Mouse (Mus musculus) CH12.LX (cell line): ENCODE data around the gene Atp23. TPM values are rescaled to one million over a fixed set of nuclear protein-coding genes. Genes with fewer than 3 reads are reported as not detected.

Source experiments
- DNase-seq: peaks from one replicate; pipeline ENCODE4 v3.0.0-alpha.2; 2013; ENCODE audit errors: extremely low read depth
- H3K27ac ChIP-seq: 2 replicates; pipeline ENCODE4 v1.5.1; 2012; ENCODE audit warnings: low read depth, mild to moderate bottlenecking, control low read depth, moderate library complexity; ENCODE audit not compliant: insufficient read depth
- H3K27me3 ChIP-seq: replicated peaks from 2 replicates; pipeline ENCODE3; 2012; ENCODE audit warnings: inconsistent platforms
- H3K36me3 ChIP-seq, 2 experiments: replicated peaks in 1 of 2; 2 replicates each; pipeline versions ENCODE3 to v1.6.1; 2012; ENCODE audit warnings: inconsistent platforms in 1 of 2, low read length in 1 of 2, mild to moderate bottlenecking in 1 of 2, mixed read lengths in 1 of 2, moderate library complexity in 1 of 2; ENCODE audit not compliant: control insufficient read depth in 1 of 2, insufficient read depth in 1 of 2
- H3K4me1 ChIP-seq, 2 experiments: 2 replicates each; pipeline ENCODE4 v1.6.1; 2012; ENCODE audit warnings: inconsistent platforms in 1 of 2, moderate library complexity in 1 of 2; ENCODE audit not compliant: insufficient read depth in 2 of 2, control insufficient read depth in 1 of 2
- H3K4me2 ChIP-seq: 2 replicates; pipeline ENCODE4 v1.6.1; 2012; ENCODE audit warnings: low read depth, mild to moderate bottlenecking, control low read depth; ENCODE audit not compliant: poor library complexity, insufficient read depth, severe bottlenecking
- H3K4me3 ChIP-seq, 3 experiments: fragments of 150-350 bp in 1 of 3; sonication (generic) in 1 of 3; replicated peaks in 1 of 3; 2 replicates each; pipeline versions ENCODE3 to v1.5.1; 2011 to 2012; ENCODE audit warnings: low read depth in 2 of 3, low read length in 2 of 3, mild to moderate bottlenecking in 2 of 3, moderate library complexity in 2 of 3, control low read depth in 1 of 3, improper control_type of control experiment in 1 of 3, inconsistent platforms in 1 of 3, mixed read lengths in 1 of 3; ENCODE audit not compliant: poor library complexity in 1 of 3
- H3K79me2 ChIP-seq: replicated peaks from 2 replicates; pipeline ENCODE4 v1.6.1; 2012; ENCODE audit warnings: mild to moderate bottlenecking, moderate library complexity; ENCODE audit not compliant: control insufficient read depth, poor library complexity, insufficient read depth, severe bottlenecking; ENCODE audit errors: extremely low read depth
- H3K9ac ChIP-seq: 2 replicates; pipeline ENCODE4 v1.6.1; 2012; ENCODE audit warnings: low read depth, mild to moderate bottlenecking, control low read depth, moderate library complexity; ENCODE audit not compliant: insufficient read depth
- H3K9me3 ChIP-seq: replicated peaks from 2 replicates; pipeline ENCODE3; 2012; ENCODE audit warnings: low read length, inconsistent platforms, mixed read lengths
- CHD1 ChIP-seq: IDR thresholded peaks from 2 replicates; pipeline ENCODE4 v1.6.1; 2012; ENCODE audit warnings: low read depth, low read length, improper control_type of control experiment, inconsistent platforms
- CTCF ChIP-seq, 2 experiments: IDR thresholded peaks in 1 of 2; conservative IDR thresholded peaks in 1 of 2; 2 replicates each; pipeline ENCODE4 v1.5.1; 2011 to 2012; ENCODE audit warnings: low read depth in 2 of 2, low read length in 2 of 2, improper control_type of control experiment in 1 of 2, inconsistent platforms in 1 of 2, mild to moderate bottlenecking in 1 of 2, moderate library complexity in 1 of 2
- E2F4 ChIP-seq: IDR thresholded peaks from 2 replicates; pipeline ENCODE4 v1.6.1; 2011; ENCODE audit warnings: low read depth, low read length, improper control_type of control experiment; ENCODE audit not compliant: insufficient replicate concordance
- ETS1 ChIP-seq: conservative IDR thresholded peaks from 2 replicates; pipeline ENCODE4 v1.6.1; 2012; ENCODE audit warnings: low read depth, mild to moderate bottlenecking, inconsistent platforms, low read length, improper control_type of control experiment, moderate library complexity
- MAX ChIP-seq: IDR thresholded peaks from 2 replicates; pipeline ENCODE4 v1.6.1; 2011; ENCODE audit warnings: low read length, improper control_type of control experiment
- MEF2A ChIP-seq: IDR thresholded peaks from 2 replicates; pipeline ENCODE4 v1.6.1; 2014; ENCODE audit warnings: low read depth, mild to moderate bottlenecking, inconsistent platforms, low read length, improper control_type of control experiment, borderline replicate concordance
- MYC ChIP-seq: IDR thresholded peaks from 2 replicates; pipeline ENCODE4 v1.6.1; 2011; ENCODE audit warnings: low read depth, mild to moderate bottlenecking, improper control_type of control experiment, low read length
- NRF1 ChIP-seq: IDR thresholded peaks from 2 replicates; pipeline ENCODE4 v1.6.1; 2014; ENCODE audit warnings: low read depth, mild to moderate bottlenecking, inconsistent platforms, low read length, improper control_type of control experiment, moderate library complexity
- POLR2A ChIP-seq: IDR thresholded peaks from 2 replicates; pipeline ENCODE4 v1.6.1; 2011; ENCODE audit warnings: low read depth, mild to moderate bottlenecking, improper control_type of control experiment, low read length
- RAD21 ChIP-seq: IDR thresholded peaks from 2 replicates; pipeline ENCODE4 v1.6.1; 2011; ENCODE audit warnings: low read depth, mild to moderate bottlenecking, low read length, improper control_type of control experiment, moderate library complexity
- SIN3A ChIP-seq: IDR thresholded peaks from 2 replicates; pipeline ENCODE4 v1.6.1; 2012; ENCODE audit warnings: low read length, improper control_type of control experiment, inconsistent platforms
- SMC3 ChIP-seq: IDR thresholded peaks from 2 replicates; pipeline ENCODE4 v1.6.1; 2011; ENCODE audit warnings: low read depth, low read length, improper control_type of control experiment
- TCF12 ChIP-seq: IDR thresholded peaks from 2 replicates; pipeline ENCODE4 v1.6.1; 2014; ENCODE audit warnings: low read depth, mild to moderate bottlenecking, inconsistent platforms, low read length, improper control_type of control experiment
- USF1 ChIP-seq: IDR thresholded peaks from 2 replicates; pipeline ENCODE4 v1.6.1; 2014; ENCODE audit warnings: low read depth, mild to moderate bottlenecking, inconsistent platforms, low read length, improper control_type of control experiment
- USF2 ChIP-seq: conservative IDR thresholded peaks from 2 replicates; pipeline ENCODE4 v1.6.1; 2011; ENCODE audit warnings: low read depth, low read length, improper control_type of control experiment
- ZC3H11A ChIP-seq: IDR thresholded peaks from 2 replicates; pipeline ENCODE4 v1.6.1; 2012; ENCODE audit warnings: low read depth, mild to moderate bottlenecking, inconsistent platforms, low read length, improper control_type of control experiment
- ZKSCAN1 ChIP-seq: IDR thresholded peaks from 2 replicates; pipeline ENCODE4 v1.6.1; 2012; ENCODE audit warnings: low read depth, inconsistent platforms, low read length, improper control_type of control experiment, borderline replicate concordance
- ZMIZ1 ChIP-seq: IDR thresholded peaks from 2 replicates; pipeline ENCODE4 v1.6.1; 2012; ENCODE audit warnings: low read depth, mild to moderate bottlenecking, inconsistent platforms, low read length, improper control_type of control experiment
- ZNF384 ChIP-seq: IDR thresholded peaks from 2 replicates; pipeline ENCODE4 v1.6.1; 2012; ENCODE audit warnings: low read depth, low read length, improper control_type of control experiment, inconsistent platforms
- dilution Hi-C: fragments of 300-500 bp; cut with MboI; formaldehyde crosslinking; loops from 2 replicates; pipeline ENCODE4 v1.14.3; 2020; ENCODE audit warnings: low sequenced_read_pairs; ENCODE audit not compliant: extremely low pct_unique_long_range_greater_than_20kb, extremely low pct_ligation_motif_present
- in situ Hi-C: fragments of 300-500 bp; cut with MboI; formaldehyde crosslinking; loops from 3 replicates; pipeline ENCODE4 v1.14.3; 2019; ENCODE audit warnings: low sequenced_read_pairs, low pct_ligation_motif_present, low pct_unique_long_range_greater_than_20kb, mixed read lengths
- polyA plus RNA-seq: library from polyadenylated mRNA; unstranded; fragments of >175 nt; gene quantifications from 2 replicates; pipeline ENCODE4 v1.2.1, GENCODE M21; 2012; ENCODE audit warnings: low read depth; ENCODE audit not compliant: insufficient read length
- total RNA-seq, 2 experiments: library from RNA; depleted of rRNA; stranded (reverse); fragments of 300-350 nt in 1 of 2; fragments of >200 nt in 1 of 2; gene quantifications; 2 replicates each; pipeline ENCODE4 v1.2.3; 2012 to 2014

Atp23 gene
- total and polyA plus RNA-seq, 3 experiments: 16.7 to 18.9 (median 17.2) TPM

- Histone ChIP-seq H3K4me2 (no peak overlapping the region), H3K79me2 (no peaks in the 10 kb centered on the region), H3K4me1 (no peaks in the 10 kb centered on the region), H3K4me3 (no peak overlapping the region), H3K27me3 (no peaks in the 10 kb centered on the region), H3K36me3 (no peaks in the 10 kb centered on the region), H3K9ac (no peak overlapping the region), H3K27ac (no peak overlapping the region), H3K9me3 (no peaks in the 10 kb centered on the region)
- TF ChIP-seq USF2: no peak
- dilution Hi-C loops: no loop called here
- in situ Hi-C loops: no loop called here
- DNase-seq: no peak
These were observed 55.7 kb downstream of the Atp23 start for GRCm38 (mm10) chr10:126845309-126845911.

GRCm38 (mm10) chr10:126844689-126845088 lies 56.5 kb downstream of the Atp23 start:
- Histone ChIP-seq H3K9me3 (no peaks in the 10 kb centered on the region), H3K27me3 (no peaks in the 10 kb centered on the region), H3K36me3 (no peaks in the 10 kb centered on the region), H3K4me1 (no peaks in the 10 kb centered on the region), H3K4me2 (0 out of 2 replicates have a peak overlapping the region, but pooled peaks have one; percentile 3), H3K27ac (no peak overlapping the region), H3K4me3 (no peak overlapping the region), H3K9ac (no peak overlapping the region), H3K79me2 (no peaks in the 10 kb centered on the region)
- in situ Hi-C loops: no loop called here
- TF ChIP-seq USF1 (no peak), CTCF (conservative IDR thresholded peaks at IDR 0.05 in 1 of 2, IDR thresholded peaks at IDR 0.05 in 1 of 2; ENCODE audit: low read depth in 2 of 2, low read length in 2 of 2) (peak; percentile 34 to 61; a peak in 3 of 4 replicates)
- peak; percentile 25 for DNase-seq
- dilution Hi-C loops: no loop called here

- Histone ChIP-seq H3K27ac (no peak overlapping the region), H3K4me2 (no peak overlapping the region), H3K4me3 (no peak overlapping the region), H3K9ac (no peak overlapping the region), H3K4me1 (no peaks in the 10 kb centered on the region), H3K79me2 (no peaks in the 10 kb centered on the region), H3K36me3 (no peaks in the 10 kb centered on the region), H3K27me3 (peaks cover 1% of the 10 kb centered on the region), H3K9me3 (no peaks in the 10 kb centered on the region)
- no peak for TF ChIP-seq E2F4
- 0 out of 2 replicates have a peak, but pooled peaks have one; percentile 14 for TF ChIP-seq MAX
- peak; percentile 37 to 57; a peak in 3 of 4 replicates for TF ChIP-seq CTCF (conservative IDR thresholded peaks at IDR 0.05 in 1 of 2, IDR thresholded peaks at IDR 0.05 in 1 of 2; ENCODE audit: low read depth in 2 of 2, low read length in 2 of 2)
- no peak for TF ChIP-seq POLR2A
- TF ChIP-seq ZMIZ1: no peak
- TF ChIP-seq ETS1: no peak
- no peak for TF ChIP-seq NRF1
- no peak for TF ChIP-seq ZC3H11A
- TF ChIP-seq USF1: no peak
- no peak for TF ChIP-seq ZNF384
- TF ChIP-seq ZKSCAN1: no peak
- TF ChIP-seq SIN3A: no peak
- no peak for TF ChIP-seq MYC
- peak; percentile 13 for TF ChIP-seq RAD21
- no peak for TF ChIP-seq TCF12
- no peak for TF ChIP-seq USF2
- no peak for TF ChIP-seq CHD1
- peak; percentile 27 for TF ChIP-seq SMC3
- no peak for TF ChIP-seq MEF2A
- dilution Hi-C loops: no loop called here
- in situ Hi-C loops: no loop called here
- DNase-seq: peak; percentile 17
These were observed 60.9 kb downstream of the Atp23 start for GRCm38 (mm10) chr10:126840266-126840665.
